Mouse (Mus musculus) E14TG2a.4 (cell line): ENCODE results near the gene Hsd17b3.

Source experiments
- H3K27me3 ChIP-seq: 2 replicates; pipeline ENCODE4 v1.6.1; 2014; ENCODE audit warnings: low read length, control low read depth; ENCODE audit not compliant: insufficient read depth
- H3K36me3 ChIP-seq: 2 replicates; pipeline ENCODE4 v1.6.1; 2014; ENCODE audit warnings: low read length, control low read depth; ENCODE audit not compliant: insufficient read depth
- H3K4me1 ChIP-seq: replicated peaks from 2 replicates; pipeline ENCODE4 v1.6.1; 2014; ENCODE audit warnings: low read depth, low read length, control low read depth
- H3K4me3 ChIP-seq: replicated peaks from 2 replicates; pipeline ENCODE4 v1.5.1; 2014; ENCODE audit warnings: mild to moderate bottlenecking, low read length
- H3K9me3 ChIP-seq: 2 replicates; pipeline ENCODE4 v1.6.1; 2014; ENCODE audit warnings: low read length, control low read depth
- CTCF ChIP-seq: conservative IDR thresholded peaks from 2 replicates; pipeline ENCODE4 v1.5.1; 2014; ENCODE audit warnings: low read length
- NANOG ChIP-seq: IDR thresholded peaks from 2 replicates; pipeline ENCODE4 v1.6.1; 2014; ENCODE audit warnings: borderline replicate concordance, low read length, mixed read lengths
- POU5F1 ChIP-seq: IDR thresholded peaks from 2 replicates; pipeline ENCODE4 v1.6.1; 2014; ENCODE audit warnings: low read length, borderline replicate concordance

The Hsd17b3 gene

DNA sequence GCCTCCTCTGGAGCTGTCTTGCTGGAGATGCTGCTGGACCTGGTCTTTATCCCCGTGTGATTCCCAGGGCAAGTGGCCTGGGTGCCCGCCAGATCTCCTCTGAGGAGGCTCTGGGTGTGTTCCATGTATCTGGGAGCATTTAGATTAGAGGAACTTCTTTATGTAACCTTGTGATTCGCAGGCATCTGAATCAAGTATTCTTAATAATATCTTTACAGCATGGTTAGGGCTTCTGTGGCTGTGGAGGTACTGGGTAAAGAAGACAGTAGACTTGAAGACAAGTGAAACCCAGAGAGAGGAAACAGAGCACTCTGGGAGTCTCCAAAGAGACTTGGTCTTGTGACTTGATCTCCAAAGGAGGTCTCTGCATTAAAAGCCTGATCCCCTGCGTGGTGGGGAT is at the start of gene Hsd17b3:
TSS of gene Hsd17b3 (minus strand) at position 101 of the 400 bp plus-strand sequence.
- TF ChIP-seq NANOG (no peak), CTCF (no peak), POU5F1 (no peak)
- Histone ChIP-seq H3K4me1 (no peaks in the 10 kb centered on the region), H3K4me3 (no peak within 1 kb of the TSS), H3K9me3 (no peaks in the 10 kb centered on the region), H3K36me3 (no peaks in the 10 kb centered on the region), H3K27me3 (no peaks in the 10 kb centered on the region)

DNA sequence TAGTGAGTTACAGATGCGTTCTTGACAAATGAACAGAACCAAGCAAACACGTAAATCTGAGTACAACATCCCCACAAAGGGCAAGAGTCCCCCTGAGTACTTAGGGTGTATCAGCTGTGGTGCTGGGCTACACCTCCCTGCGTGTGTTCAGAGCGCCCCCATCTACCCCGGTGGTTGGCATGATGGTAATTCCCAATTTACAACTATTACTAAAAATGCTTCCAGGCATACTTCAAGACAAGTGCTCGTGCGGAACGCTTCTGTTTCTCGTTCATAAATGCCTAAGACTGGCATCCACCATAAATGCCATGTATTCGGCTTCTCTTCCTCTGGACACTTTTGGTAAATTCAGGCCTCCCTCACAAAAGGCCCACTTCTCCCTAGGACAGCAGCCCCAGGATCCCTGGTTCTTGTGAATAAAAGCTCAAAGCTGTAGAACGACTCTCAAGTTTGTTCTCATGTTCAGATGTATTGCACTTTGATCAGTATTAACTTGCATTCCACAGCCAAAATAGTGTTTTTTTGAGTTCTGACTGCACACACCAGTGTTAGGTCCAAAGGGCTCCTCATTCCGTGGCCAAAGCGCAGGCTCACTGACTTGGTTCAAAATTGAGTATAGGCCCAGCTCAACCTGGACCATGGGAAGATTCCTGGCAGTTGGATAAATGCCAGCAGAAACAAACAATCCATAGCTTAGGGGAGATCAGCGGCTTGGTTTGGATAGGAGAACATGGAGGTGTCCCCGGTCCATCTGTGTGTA is 40.8 kb upstream of the Hsd17b3 start:
- TF ChIP-seq NANOG, result no peak
- TF ChIP-seq CTCF, result no peak
- TF ChIP-seq POU5F1, result no peak
- Histone ChIP-seq H3K9me3 (no peaks in the 10 kb centered on the region), H3K27me3 (no peaks in the 10 kb centered on the region), H3K4me1 (peaks cover 34% of the 10 kb centered on the region), H3K4me3 (peak overlapping the region; percentile 82), H3K36me3 (peaks cover 37% of the 10 kb centered on the region)

DNA sequence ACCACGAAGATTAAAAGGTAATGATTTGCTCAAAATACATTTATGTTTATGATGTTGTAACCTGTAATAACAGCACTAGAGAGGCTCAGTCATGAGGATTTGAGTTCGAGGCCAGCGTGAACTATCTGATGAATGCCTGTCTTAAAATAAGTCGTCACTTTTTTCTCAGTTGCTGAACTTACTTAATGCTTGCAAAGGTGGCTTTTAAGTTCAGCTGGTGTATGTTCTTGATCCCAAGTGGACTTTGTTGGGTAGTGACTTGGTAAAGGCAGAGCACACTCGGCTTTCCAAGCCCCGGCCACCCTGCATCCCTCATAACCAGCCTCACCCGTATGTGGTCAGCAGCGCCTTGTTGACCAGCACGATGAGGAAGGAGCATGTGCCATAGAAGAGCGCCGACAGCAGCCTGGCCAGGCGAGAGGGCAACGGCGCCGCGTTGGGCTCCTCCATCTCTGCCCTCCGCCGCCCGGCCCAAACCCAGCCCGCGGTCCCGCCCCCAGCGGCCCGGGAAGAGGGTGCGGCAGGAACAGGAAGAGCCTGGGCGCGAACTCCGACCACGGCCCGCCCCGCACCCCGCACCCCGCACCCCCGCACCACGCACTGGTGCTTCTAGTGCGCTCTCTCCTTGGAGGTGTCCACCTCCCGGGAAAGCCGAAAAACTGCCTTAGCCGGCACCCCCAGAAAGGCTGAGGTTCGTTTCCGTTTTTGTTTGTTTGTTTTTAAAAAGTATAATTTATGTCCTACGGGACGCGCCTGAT is 40.0 kb upstream of the Hsd17b3 start, which contains the start of gene Slc35d2:
TSS of gene Slc35d2 (minus strand) at position 511 of the 758 bp plus-strand sequence.
- Histone ChIP-seq H3K4me1 (peaks cover 34% of the 10 kb centered on the region), H3K9me3 (no peaks in the 10 kb centered on the region), H3K27me3 (no peaks in the 10 kb centered on the region), H3K36me3 (peaks cover 29% of the 10 kb centered on the region), H3K4me3 (peak within 1 kb of the TSS; percentile 82)
- TF ChIP-seq NANOG (no peak), POU5F1 (no peak), CTCF (no peak)

DNA sequence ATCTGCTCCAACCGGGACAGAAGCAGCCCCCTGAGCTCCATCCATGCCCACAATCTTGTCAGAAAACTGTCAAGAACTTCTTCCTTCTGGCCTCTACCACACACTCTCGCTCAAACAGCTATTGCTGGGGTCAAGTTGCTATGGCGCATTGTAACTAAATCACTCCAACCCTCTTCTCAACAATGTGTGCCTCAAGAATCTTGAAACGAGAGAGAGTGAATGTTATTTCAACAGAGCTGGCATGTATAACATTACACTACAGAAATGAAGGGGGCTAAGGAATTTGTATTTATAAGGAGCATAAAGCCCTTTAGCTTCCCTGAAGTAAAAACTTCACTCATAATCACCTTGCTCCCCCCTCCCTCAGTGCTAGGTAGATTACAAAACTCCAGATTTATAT is 37.3 kb upstream of the Hsd17b3 start:
- Histone ChIP-seq H3K4me3 (no peak overlapping the region), H3K9me3 (no peaks in the 10 kb centered on the region), H3K36me3 (peaks cover 8% of the 10 kb centered on the region), H3K27me3 (no peaks in the 10 kb centered on the region), H3K4me1 (peaks cover 27% of the 10 kb centered on the region)
- no peak for TF ChIP-seq CTCF
- no peak for TF ChIP-seq POU5F1
- no peak for TF ChIP-seq NANOG

DNA sequence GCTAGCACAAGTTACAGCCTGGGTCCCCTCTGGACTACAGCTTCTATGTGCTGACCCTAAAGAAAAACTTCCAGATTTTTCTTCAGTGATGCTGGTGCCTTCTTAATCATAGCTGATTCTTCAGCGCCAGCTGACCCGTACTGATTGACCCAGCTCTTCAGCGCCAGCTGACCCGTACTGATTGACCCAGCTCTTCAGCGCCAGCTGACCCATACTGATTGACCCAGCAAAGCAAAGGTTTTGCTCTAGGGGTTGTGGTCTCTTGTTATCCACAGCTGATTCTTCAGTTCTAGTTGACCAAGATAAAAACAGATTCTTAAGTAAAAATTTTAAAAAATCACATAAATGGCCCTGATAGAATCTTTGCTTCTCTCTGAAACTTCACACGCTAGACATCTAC is 35.9 kb upstream of the Hsd17b3 start:
- H3K4me1 ChIP-seq, result peaks cover 18% of the 10 kb centered on the region
- H3K27me3 ChIP-seq, result no peaks in the 10 kb centered on the region
- H3K9me3 ChIP-seq, result no peaks in the 10 kb centered on the region
- TF ChIP-seq CTCF (no peak), NANOG (no peak), POU5F1 (no peak)
- no peak overlapping the region for H3K4me3 ChIP-seq
- H3K36me3 ChIP-seq, result peaks cover 1% of the 10 kb centered on the region; the same call in 1 of the 2 replicates

DNA sequence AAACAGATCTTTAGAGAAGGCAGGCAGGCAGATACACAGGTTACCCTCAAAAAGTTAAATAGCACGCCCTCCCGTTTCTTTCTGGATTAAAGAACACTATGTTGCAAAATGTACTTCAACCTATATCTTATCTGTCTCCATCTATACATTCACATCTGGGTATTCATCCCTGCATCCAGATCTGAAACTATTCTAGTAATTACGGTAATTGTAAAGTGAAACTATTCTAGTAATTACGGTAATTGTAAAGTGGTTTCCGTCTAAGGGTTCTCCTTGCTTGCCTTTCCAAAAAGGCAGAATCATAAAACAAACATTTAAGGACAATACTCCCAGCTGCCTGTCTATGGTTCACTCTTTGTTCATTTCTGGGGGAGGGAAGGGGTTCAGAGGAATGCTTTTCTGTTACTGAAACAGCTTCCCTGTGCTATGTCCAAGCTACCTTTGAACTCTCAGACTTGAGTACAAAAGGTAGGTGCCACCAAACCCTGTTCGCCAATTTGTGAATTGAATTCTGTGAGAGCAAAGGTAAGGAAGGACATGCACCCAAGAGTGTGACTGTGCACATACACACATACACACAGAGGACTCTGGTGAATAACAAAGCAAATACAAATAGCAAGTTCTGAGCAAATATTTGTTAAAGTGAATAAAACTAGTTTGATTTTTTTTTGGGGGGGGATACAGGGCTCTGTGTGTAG is 34.6 kb upstream of the Hsd17b3 start:
- no peaks in the 10 kb centered on the region for H3K36me3 ChIP-seq
- no peaks in the 10 kb centered on the region for H3K9me3 ChIP-seq
- H3K4me1 ChIP-seq, result peaks cover 10% of the 10 kb centered on the region
- H3K27me3 ChIP-seq, result no peaks in the 10 kb centered on the region
- TF ChIP-seq CTCF (no peak), NANOG (no peak), POU5F1 (no peak)
- no peak overlapping the region for H3K4me3 ChIP-seq

DNA sequence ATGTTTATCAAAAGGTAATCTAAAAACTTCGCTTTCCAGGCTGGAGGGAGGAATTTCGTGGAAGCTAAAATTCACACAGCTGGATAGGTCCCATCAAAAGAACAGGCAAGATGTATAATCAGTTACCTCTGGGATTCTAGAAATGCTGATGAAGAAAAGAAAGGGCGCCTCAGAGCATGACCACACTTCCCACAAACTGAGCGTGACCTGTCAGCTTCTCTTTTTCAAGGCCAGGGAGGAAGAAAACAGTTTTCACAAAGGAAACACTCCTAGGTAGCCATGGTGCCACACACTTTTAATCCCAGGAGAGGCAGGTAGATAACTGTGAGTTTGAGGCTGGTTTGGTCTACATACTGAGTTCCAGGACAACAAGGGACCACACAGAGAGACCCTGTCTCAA is 31.7 kb upstream of the Hsd17b3 start:
- no peak overlapping the region for H3K4me3 ChIP-seq
- peaks cover 12% of the 10 kb centered on the region for H3K4me1 ChIP-seq
- no peaks in the 10 kb centered on the region for H3K9me3 ChIP-seq
- H3K27me3 ChIP-seq, result no peaks in the 10 kb centered on the region
- no peaks in the 10 kb centered on the region for H3K36me3 ChIP-seq
- TF ChIP-seq CTCF, result no peak
- no peak for TF ChIP-seq POU5F1
- no peak for TF ChIP-seq NANOG

DNA sequence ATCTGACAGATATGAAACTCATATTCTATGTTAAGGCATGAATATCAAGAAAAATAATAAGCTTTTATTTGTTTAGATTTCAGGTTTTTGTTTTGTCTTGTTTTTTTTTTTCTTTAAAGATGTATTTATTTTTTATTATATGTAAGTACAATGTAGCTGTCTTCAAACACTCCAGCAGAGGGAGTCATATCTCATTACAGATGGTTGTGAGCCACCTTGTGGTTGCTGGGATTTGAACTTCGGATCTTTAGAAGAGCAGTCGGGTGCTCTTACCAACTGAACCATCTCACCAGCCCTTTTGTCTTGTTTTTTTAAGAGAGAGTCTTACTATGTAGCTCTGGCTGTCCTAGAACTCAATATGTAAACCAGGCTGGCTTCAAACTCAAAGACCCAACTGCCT is 28.4 kb upstream of the Hsd17b3 start:
- H3K4me3 ChIP-seq, result no peak overlapping the region
- no peaks in the 10 kb centered on the region for H3K36me3 ChIP-seq
- peaks cover 10% of the 10 kb centered on the region for H3K4me1 ChIP-seq
- H3K27me3 ChIP-seq, result no peaks in the 10 kb centered on the region
- H3K9me3 ChIP-seq, result no peaks in the 10 kb centered on the region
- TF ChIP-seq NANOG, result no peak
- no peak for TF ChIP-seq POU5F1
- peak; percentile 23 for TF ChIP-seq CTCF
